Mouse (Mus musculus) neural tube, embryonic 11.5 days (tissue): ENCODE measurements around the gene Eci2. TPM values are rescaled to one million over a fixed set of nuclear protein-coding genes. Genes with fewer than 3 reads are reported as not detected.
"Not testable (repeated sequence)": the region's sequence is repeated elsewhere in the genome, so short reads cannot be mapped to it uniquely, and the experiment has no call there.

ENCODE experiments used
- ATAC-seq: fragments of 200-750 bp; cut with Nextera tagmentation; 2 replicates; pipeline ENCODE4 v1.8.0; 2017; ENCODE audit warnings: moderate number of reproducible peaks, mild to moderate bottlenecking, moderate TSS enrichment, moderate library complexity; ENCODE audit not compliant: insufficient read depth, low FRiP score, low TSS enrichment
- DNase-seq: peaks from one replicate; pipeline ENCODE4 v3.0.0-alpha.2; 2015; ENCODE audit warnings: low spot score
- H3K27ac ChIP-seq: fragments of 300-500 bp; sonication (generic); 2 replicates; pipeline ENCODE4 v1.5.1; 2014; ENCODE audit warnings: low read depth, mild to moderate bottlenecking, low read length
- H3K27me3 ChIP-seq: fragments of 300-500 bp; sonication (generic); 2 replicates; pipeline ENCODE4 v1.6.1; 2014; ENCODE audit warnings: mild to moderate bottlenecking, low read length, mixed read lengths; ENCODE audit not compliant: control insufficient read depth, insufficient read depth
- H3K36me3 ChIP-seq: fragments of 300-500 bp; sonication (generic); 2 replicates; pipeline ENCODE4 v1.6.1; 2014; ENCODE audit warnings: mild to moderate bottlenecking, low read length, moderate library complexity, mixed read lengths; ENCODE audit not compliant: control insufficient read depth, insufficient read depth
- H3K4me1 ChIP-seq: fragments of 300-500 bp; sonication (generic); 2 replicates; pipeline ENCODE4 v1.6.1; 2014; ENCODE audit warnings: low read length, mixed read lengths; ENCODE audit not compliant: control insufficient read depth, insufficient read depth
- H3K4me2 ChIP-seq: fragments of 300-500 bp; sonication (generic); 2 replicates; pipeline ENCODE4 v1.6.1; 2014; ENCODE audit warnings: low read depth, mild to moderate bottlenecking, moderate library complexity
- H3K4me3 ChIP-seq: fragments of 300-500 bp; sonication (generic); 2 replicates; pipeline ENCODE4 v1.5.1; 2014; ENCODE audit warnings: low read depth, low read length
- H3K9ac ChIP-seq: fragments of 300-500 bp; sonication (generic); 2 replicates; pipeline ENCODE4 v1.6.1; 2014; ENCODE audit warnings: mild to moderate bottlenecking, low read length
- H3K9me3 ChIP-seq: fragments of 300-500 bp; sonication (generic); 2 replicates; pipeline ENCODE4 v1.6.1; 2016; ENCODE audit warnings: low read length; ENCODE audit not compliant: control insufficient read depth
- WGBS: fragments of 180-500 bp; shearing (Covaris S2); extraction: QIAGEN DNeasy Blood & Tissue Kit; methylation state at CpG from one replicate; pipeline ENCODE4 v1.1.7; 2014; 5-methylcytosine and 5-hydroxymethylcytosine counted together
- polyA plus RNA-seq: library from polyadenylated mRNA; unstranded; fragments of >200 nt; fragmentation: Nextera tagmentation; extraction: Ambion mirVana; gene quantifications from 2 replicates; pipeline ENCODE4 v1.2.1, GENCODE M21; 2014

The Eci2 gene
- polyA plus RNA-seq, 1 experiment from 2014 or later: 119 TPM

DNA sequence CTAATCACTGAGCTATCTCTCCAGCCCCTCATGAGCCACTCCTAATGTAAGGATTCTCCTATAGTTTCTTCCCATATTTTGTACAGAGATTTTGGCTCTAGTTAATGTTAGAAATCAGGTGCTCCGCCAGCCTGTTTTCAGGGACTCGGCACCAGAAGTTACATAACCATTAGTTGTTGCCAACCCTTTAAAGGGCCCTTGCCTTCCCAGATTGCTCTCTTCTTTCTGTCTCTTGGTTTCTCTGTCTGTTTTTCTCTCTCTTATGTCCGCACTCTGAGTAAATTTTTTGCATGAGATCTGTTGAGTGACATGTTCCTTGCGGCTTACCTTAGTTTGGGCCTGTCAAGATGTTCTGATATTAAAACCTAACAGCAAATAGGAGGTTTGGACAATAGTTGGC, 50.8 kb downstream of the Eci2 start:
- Histone ChIP-seq H3K27me3 (no peaks in the 10 kb centered on the region), H3K27ac (no peak overlapping the region), H3K4me2 (no peak overlapping the region), H3K9me3 (no peaks in the 10 kb centered on the region), H3K9ac (no peak overlapping the region), H3K36me3 (peaks cover 5% of the 10 kb centered on the region), H3K4me1 (no peaks in the 10 kb centered on the region), H3K4me3 (no peak overlapping the region)
- WGBS: 93% methylated on average over 4 of the region's 4 CpGs
- ATAC-seq: no peak
- no peak for DNase-seq

DNA sequence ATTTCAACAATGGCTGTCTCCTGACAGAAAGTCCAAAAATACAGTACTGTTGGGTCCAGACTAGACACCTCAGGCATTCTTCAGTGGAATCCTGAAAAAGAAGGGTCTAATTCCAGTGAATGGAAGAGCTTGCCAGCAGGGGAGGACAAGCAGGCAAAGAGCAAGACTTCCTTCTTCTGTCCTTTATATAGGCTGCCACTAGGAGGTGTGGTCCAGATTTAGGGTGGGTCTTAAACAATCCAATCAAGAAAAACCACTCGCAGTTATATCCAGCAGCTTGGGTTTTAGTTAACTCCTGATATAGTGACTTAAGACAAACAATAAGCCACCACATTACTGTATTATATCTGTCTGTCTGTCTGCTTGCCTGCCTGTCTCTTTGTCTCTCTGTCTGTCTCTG, 53.1 kb downstream of the Eci2 start:
- Histone ChIP-seq H3K27me3 (no peaks in the 10 kb centered on the region), H3K4me3 (no peak overlapping the region), H3K36me3 (peaks cover 2% of the 10 kb centered on the region; the same call in 1 of the 2 replicates), H3K9me3 (no peaks in the 10 kb centered on the region), H3K9ac (no peak overlapping the region), H3K4me2 (no peak overlapping the region), H3K4me1 (no peaks in the 10 kb centered on the region), H3K27ac (no peak overlapping the region)
- no peak for DNase-seq
- no peak for ATAC-seq
- 65% methylated on average over 1 of the region's 1 CpGs for WGBS

DNA sequence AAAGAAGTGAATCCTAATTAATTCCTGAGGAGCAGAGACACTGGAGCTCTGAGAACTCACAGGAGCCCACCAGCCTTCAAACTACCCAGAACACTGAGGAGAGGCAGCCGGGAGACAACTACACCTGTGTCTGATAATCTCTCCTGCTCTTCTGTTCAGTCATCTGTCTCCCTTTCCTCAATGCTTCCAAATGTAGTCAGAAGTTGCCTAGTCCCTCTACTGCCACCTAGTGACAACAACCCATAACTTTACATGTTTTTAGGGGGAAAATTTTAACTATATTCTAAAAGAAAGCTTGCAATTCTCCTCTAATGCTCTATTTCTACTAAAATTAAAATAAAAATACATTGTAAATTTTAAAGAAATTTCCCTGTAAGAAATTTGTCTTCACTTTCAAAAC, 53.7 kb downstream of the Eci2 start:
- Histone ChIP-seq H3K27ac (no peak overlapping the region), H3K4me1 (no peaks in the 10 kb centered on the region), H3K9ac (no peak overlapping the region), H3K36me3 (peaks cover 2% of the 10 kb centered on the region; the same call in 1 of the 2 replicates), H3K4me3 (no peak overlapping the region), H3K4me2 (no peak overlapping the region), H3K27me3 (no peaks in the 10 kb centered on the region), H3K9me3 (no peaks in the 10 kb centered on the region)
- no peak for DNase-seq
- 39% methylated on average over 1 of the region's 1 CpGs for WGBS
- no peak for ATAC-seq

DNA sequence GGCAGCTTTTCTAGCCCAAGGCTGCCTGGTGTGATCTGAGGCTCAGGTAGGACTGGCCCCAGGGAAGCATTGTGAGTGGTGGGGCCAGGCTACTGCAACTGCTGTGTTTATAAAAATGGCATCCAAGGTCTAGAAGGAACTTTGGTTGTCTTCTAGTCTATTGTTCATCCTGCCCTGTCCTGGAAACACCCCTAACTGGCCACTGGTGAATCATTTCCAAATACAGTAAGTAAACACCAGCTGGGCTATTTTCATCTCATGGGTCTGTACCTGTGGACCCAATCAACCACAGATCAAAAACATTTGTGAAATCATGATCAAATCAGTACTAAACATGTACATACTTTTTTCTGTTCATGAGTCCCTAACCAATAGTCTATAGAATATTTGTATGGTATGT, 54.4 kb downstream of the Eci2 start:
- not testable (repeated sequence) for ATAC-seq, H3K36me3 ChIP-seq, H3K27ac ChIP-seq, H3K4me3 ChIP-seq, H3K27me3 ChIP-seq, H3K4me1 ChIP-seq, H3K9me3 ChIP-seq, H3K9ac ChIP-seq, H3K4me2 ChIP-seq, DNase-seq

DNA sequence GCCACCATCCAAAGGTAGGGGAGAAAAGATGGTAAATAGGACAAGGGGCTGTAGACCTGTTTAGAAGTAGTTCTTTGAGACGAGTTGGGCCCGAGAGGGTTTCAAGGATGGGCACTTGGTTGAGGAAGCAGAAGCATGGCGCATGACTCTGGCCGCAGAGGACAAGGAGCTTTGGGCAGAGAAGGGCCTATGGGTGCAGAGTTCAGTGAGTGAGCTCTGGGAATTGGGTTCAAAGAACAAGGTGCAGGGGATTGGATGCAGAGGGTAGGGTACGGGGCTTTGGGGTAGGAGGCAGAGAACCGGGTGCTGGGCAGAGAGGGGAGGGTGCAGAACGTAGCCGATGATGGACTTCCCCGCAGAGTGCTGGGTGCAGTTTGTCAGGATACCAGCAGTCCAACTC, 61.2 kb downstream of the Eci2 start:
- WGBS: 64% methylated on average over 9 of the region's 9 CpGs

GRCm38 (mm10) chr13:34964866-34965265, 62.0 kb downstream of the Eci2 start:
- Histone ChIP-seq H3K9ac (no peak overlapping the region), H3K36me3 (no peaks in the 10 kb centered on the region), H3K9me3 (no peaks in the 10 kb centered on the region), H3K4me1 (no peaks in the 10 kb centered on the region), H3K27me3 (peaks cover 5% of the 10 kb centered on the region), H3K4me2 (peak overlapping the region; percentile 51), H3K4me3 (no peak overlapping the region), H3K27ac (no peak overlapping the region)
- no peak for ATAC-seq
- 5% methylated on average over 5 of the region's 5 CpGs for WGBS
- DNase-seq: no peak

More for the DNA sequence above, 61.2 kb downstream of the Eci2 start:
- not testable (repeated sequence) for H3K4me3 ChIP-seq, H3K36me3 ChIP-seq, H3K4me2 ChIP-seq, H3K27ac ChIP-seq, H3K9ac ChIP-seq, DNase-seq, ATAC-seq, H3K4me1 ChIP-seq, H3K27me3 ChIP-seq, H3K9me3 ChIP-seq

DNA sequence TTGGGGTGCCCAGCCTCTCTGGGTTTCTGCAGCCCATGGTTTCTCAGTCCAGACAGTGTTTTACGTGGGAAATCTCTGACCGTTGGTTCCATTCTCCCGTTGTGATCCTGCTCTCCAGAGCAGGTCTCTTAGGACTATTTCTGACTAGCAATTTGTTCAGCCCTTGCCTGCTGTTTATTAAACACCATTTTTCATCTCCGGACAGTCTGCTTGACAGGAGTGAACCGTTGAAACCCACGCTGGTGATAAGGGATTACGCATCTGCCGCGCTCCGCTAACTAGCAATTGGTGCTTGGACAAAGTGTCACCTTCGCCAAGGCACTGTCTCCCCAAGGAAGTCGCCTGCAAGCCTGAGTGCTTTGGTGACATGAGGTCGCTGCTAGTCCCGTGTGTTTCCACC, 62.5 kb downstream of the Eci2 start:
- ATAC-seq (no peak), DNase-seq (peak; percentile 22)
- Histone ChIP-seq H3K27me3 (peaks cover 5% of the 10 kb centered on the region), H3K9ac (no peak overlapping the region), H3K9me3 (no peaks in the 10 kb centered on the region), H3K4me3 (peak overlapping the region; percentile 22; the same call in 1 of the 2 replicates), H3K36me3 (no peaks in the 10 kb centered on the region), H3K4me2 (peak overlapping the region; percentile 51), H3K27ac (no peak overlapping the region), H3K4me1 (no peaks in the 10 kb centered on the region)
- 3% methylated on average over 14 of the region's 14 CpGs for WGBS

DNA sequence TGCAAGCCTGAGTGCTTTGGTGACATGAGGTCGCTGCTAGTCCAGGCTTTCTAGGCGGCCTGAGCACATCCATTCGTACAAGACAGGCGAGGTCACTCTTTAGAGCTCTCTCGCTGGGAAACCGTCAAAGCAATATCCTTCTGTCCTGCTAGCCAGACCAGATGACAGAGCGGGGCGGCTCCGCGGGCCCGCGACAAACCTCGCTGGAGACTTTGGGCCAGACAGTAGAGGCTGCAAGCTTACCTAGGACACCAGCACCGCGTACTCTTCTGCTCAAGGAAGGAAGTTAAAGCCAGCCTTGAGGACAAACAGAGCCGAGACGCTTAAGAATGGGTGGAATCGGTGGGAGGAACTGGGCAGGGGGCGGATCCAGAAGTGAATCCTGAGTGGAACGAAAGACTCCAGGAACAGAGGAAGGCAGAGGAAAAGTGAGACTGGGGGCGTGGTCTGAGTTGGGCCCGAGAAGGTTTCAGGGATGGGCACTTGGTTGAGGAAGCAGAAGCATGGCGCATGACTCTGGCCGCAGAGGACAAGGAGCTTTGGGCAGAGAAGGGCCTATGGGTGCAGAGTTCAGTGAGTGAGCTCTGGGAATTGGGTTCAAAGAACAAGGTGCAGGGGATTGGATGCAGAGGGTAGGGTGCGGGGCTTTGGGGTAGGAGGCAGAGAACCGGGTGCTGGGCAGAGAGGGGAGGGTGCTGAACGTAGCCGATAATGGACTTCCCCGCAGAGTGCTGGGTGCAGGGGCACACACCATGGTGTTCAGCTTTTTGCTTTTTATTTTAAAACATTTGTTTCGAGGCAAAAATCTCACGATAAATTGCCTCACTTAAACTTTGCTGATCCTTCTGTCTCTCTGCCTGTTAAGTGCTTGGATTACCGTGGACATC, 63.1 kb downstream of the Eci2 start, which contains the start of gene Eci3:
Gene Eci3 (minus strand): TSS at position 300 of the 887 bp plus-strand sequence.
- Histone ChIP-seq H3K9me3 (no peaks in the 10 kb centered on the region), H3K4me3 (peak within 1 kb of the TSS; percentile 22), H3K4me2 (peak within 1 kb of the TSS; percentile 51), H3K36me3 (no peaks in the 10 kb centered on the region), H3K27me3 (peaks cover 5% of the 10 kb centered on the region), H3K9ac (no peak within 1 kb of the TSS), H3K4me1 (no peaks in the 10 kb centered on the region), H3K27ac (no peak within 1 kb of the TSS)
- ATAC-seq (peak; percentile 58), DNase-seq (peak; percentile 48)
- 2% methylated on average over 32 of the region's 32 CpGs for WGBS
